Mouse (Mus musculus) testis, adult 10 weeks (tissue): Measurements from ENCODE around the gene Serpinb6e. TPM values are rescaled to one million over a fixed set of nuclear protein-coding genes. Genes with fewer than 3 reads are reported as not detected.

ENCODE experiments used
- polyA plus RNA-seq: library from polyadenylated mRNA; stranded (reverse); fragments of 350-450 nt; fragmentation: Illumina TruSeq; extraction: RNeasy Lipid Tissue Mini Kit (QIAGEN cat#74804); gene quantifications from one replicate; pipeline ENCODE4 v1.2.3, GENCODE M21; 2014; ENCODE audit warnings: low read depth, low replicate concordance

Serpinb6e gene
- not detected for polyA plus RNA-seq

GRCm38 (mm10) chr13:33843308-33843707 lies at the start of gene Serpinb6e:
Gene Serpinb6e, minus strand, starts transcription at chr13:33843408.

Other genes with a start within 250 kb of the Serpinb6e start
- gene Serpinb6d, start 182.0 kb downstream of the Serpinb6e start, polyA plus RNA-seq = 1.5 TPM
- gene Serpinb6c, start 62.3 kb upstream of the Serpinb6e start, polyA plus RNA-seq = 2.9 TPM
- 101 TPM for gene Nqo2, start 121.3 kb upstream of the Serpinb6e start, polyA plus RNA-seq
- gene Ripk1, start 159.0 kb upstream of the Serpinb6e start, polyA plus RNA-seq = 12.0 TPM
- gene Serpinb6a, start 159.4 kb upstream of the Serpinb6e start, polyA plus RNA-seq = 317 TPM
- 10.1 TPM for gene Bphl, start 194.2 kb upstream of the Serpinb6e start, polyA plus RNA-seq
- gene Tubb2a, start 234.6 kb upstream of the Serpinb6e start, polyA plus RNA-seq = 1.1 TPM